Mouse (Mus musculus): ENCODE results near the gene Olfr601. TPM values are rescaled to one million over a fixed set of nuclear protein-coding genes. Genes with fewer than 3 reads are reported as not detected.

Gene Olfr601
- total and polyA plus RNA-seq, 3 experiments = not detected

DNA sequence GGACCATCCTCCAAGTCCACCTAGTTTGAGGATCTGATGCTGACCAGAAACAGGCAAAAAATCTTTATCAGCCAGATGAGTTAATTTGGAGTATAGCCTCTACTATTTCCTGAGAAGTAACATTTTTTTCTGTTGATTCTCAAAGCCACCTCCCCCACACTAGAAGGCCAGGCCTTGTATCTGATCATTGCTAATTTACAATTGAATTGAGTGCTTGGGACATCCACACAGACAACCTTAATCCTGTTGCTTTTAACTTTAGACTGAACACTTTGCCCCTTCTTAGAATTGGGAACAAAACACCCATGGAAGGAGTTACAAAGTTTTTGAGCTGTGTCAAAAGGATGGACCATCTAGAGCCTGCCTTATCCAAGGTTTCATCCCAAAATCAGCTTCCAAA lies 35.3 kb upstream of the Olfr601 start:
- Histone ChIP-seq H3K9ac (ENCODE audit: control insufficient read depth, low read depth, low read length, poor library complexity, severe bottlenecking) (no peak overlapping the region), H3K4me1 (ENCODE audit: control insufficient read depth in 1 of 2, insufficient read depth in 2 of 2, low read length in 2 of 2) (no peaks in the 10 kb centered on the region), H3K27ac (ENCODE audit: control insufficient read depth, low read depth, low read length) (no peak overlapping the region), H3K4me3 (ENCODE audit: control insufficient read depth in 1 of 2, insufficient read depth in 1 of 2, low read depth in 2 of 2, low read length in 2 of 2) (no peak overlapping the region), H3K79me2 (ENCODE audit: control insufficient read depth, insufficient read depth, low read length, poor library complexity) (no peaks in the 10 kb centered on the region), H3K36me3 (ENCODE audit: control insufficient read depth in 1 of 2, insufficient read depth in 2 of 2, low read length in 2 of 2) (no peaks in the 10 kb centered on the region), H3K27me3 (ENCODE audit: control insufficient read depth in 1 of 2, insufficient read depth in 2 of 2, low read length in 2 of 2) (no peaks in the 10 kb centered on the region), H3K9me3 (replicated peaks; ENCODE audit: insufficient read depth, low read length) (no peaks in the 10 kb centered on the region)
- TF ChIP-seq JUND (IDR thresholded peaks at IDR 0.05; ENCODE audit: low read depth, low read length) (no peak), POLR2AphosphoS5 (IDR thresholded peaks at IDR 0.05; ENCODE audit: borderline replicate concordance, low read depth, low read length) (no peak), NELFE (IDR thresholded peaks at IDR 0.05; ENCODE audit: low read depth, low read length) (no peak), SMC3 (IDR thresholded peaks at IDR 0.05; ENCODE audit: low read depth, low read length) (no peak), HCFC1 (IDR thresholded peaks at IDR 0.05; ENCODE audit: low read depth, low read length) (no peak), NRF1 (IDR thresholded peaks at IDR 0.05; ENCODE audit: insufficient read depth, low read depth, low read length, poor library complexity, severe bottlenecking) (no peak), CHD1 (IDR thresholded peaks at IDR 0.05; ENCODE audit: low read depth, low read length) (no peak), ETS1 (IDR thresholded peaks at IDR 0.05; ENCODE audit: low read depth, low read length) (no peak), TBP (IDR thresholded peaks at IDR 0.05; ENCODE audit: low read depth, low read length) (no peak), CHD2 (IDR thresholded peaks at IDR 0.05; ENCODE audit: low read length) (no peak), MYC (IDR thresholded peaks at IDR 0.05; ENCODE audit: low read depth, low read length) (no peak), MXI1 (IDR thresholded peaks at IDR 0.05; ENCODE audit: low read depth, low read length) (no peak), GATA1 (IDR thresholded peaks at IDR 0.05; ENCODE audit: low read depth, low read length) (no peak), USF2 (IDR thresholded peaks at IDR 0.05; ENCODE audit: borderline replicate concordance in 1 of 2, insufficient read depth in 1 of 2, low read depth in 1 of 2, low read length in 2 of 2) (no peak), TAL1 (IDR thresholded peaks at IDR 0.05; ENCODE audit: low read length) (no peak), EP300 (IDR thresholded peaks at IDR 0.05; ENCODE audit: low read depth in 1 of 2, low read length in 2 of 2) (no peak), MAX (IDR thresholded peaks at IDR 0.05; ENCODE audit: low read length) (no peak)
- no peak for DNase-seq (ENCODE audit: low read depth, low spot score)

DNA sequence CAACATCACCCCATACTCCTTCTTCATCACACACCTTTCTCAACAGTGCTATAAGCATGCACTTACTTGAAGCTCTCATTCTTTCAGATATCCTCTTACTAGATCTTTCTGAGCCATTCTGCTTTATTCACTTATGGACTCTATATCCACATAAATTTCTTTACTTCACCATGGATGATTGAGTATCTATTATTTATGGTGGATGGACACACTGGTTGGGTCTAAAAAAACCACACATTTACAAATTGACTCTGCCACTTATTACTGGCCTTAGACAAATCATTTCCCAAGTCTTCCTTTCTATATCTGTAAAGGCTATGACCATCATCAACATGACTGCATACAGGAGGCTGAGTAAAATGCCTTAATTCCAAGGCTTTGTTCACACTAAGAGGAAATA lies 23.6 kb upstream of the Olfr601 start, which contains the start of gene Olfr603:
TSS of gene Olfr603 (minus strand) at position 101 of the 400 bp plus-strand sequence.
- no peaks in the 10 kb centered on the region for H3K79me2 ChIP-seq (ENCODE audit: control insufficient read depth, insufficient read depth, low read length, poor library complexity)
- no peak for DNase-seq (ENCODE audit: low read depth, low spot score)
- no peaks in the 10 kb centered on the region for H3K9me3 ChIP-seq (replicated peaks; ENCODE audit: insufficient read depth, low read length)
- no peaks in the 10 kb centered on the region for H3K36me3 ChIP-seq (ENCODE audit: control insufficient read depth in 1 of 2, insufficient read depth in 2 of 2, low read length in 2 of 2)
- H3K27me3 ChIP-seq (ENCODE audit: control insufficient read depth in 1 of 2, insufficient read depth in 2 of 2, low read length in 2 of 2) = no peaks in the 10 kb centered on the region
- H3K4me1 ChIP-seq (ENCODE audit: control insufficient read depth in 1 of 2, insufficient read depth in 2 of 2, low read length in 2 of 2) = no peaks in the 10 kb centered on the region
- no peak within 1 kb of the TSS for H3K27ac ChIP-seq (ENCODE audit: control insufficient read depth, low read depth, low read length)
- no peak within 1 kb of the TSS for H3K4me3 ChIP-seq (ENCODE audit: control insufficient read depth in 1 of 2, insufficient read depth in 1 of 2, low read depth in 2 of 2, low read length in 2 of 2)
- H3K9ac ChIP-seq (ENCODE audit: control insufficient read depth, low read depth, low read length, poor library complexity, severe bottlenecking) = no peak within 1 kb of the TSS
- TF ChIP-seq RAD21 (IDR thresholded peaks at IDR 0.05; ENCODE audit: low read depth, low read length) = no peak
- no peak for TF ChIP-seq KAT2A (conservative IDR thresholded peaks at IDR 0.05; ENCODE audit: low read depth, low read length)
- TF ChIP-seq SMC3 (IDR thresholded peaks at IDR 0.05; ENCODE audit: low read depth, low read length) = no peak
- no peak for TF ChIP-seq MAFK (IDR thresholded peaks at IDR 0.05; ENCODE audit: borderline replicate concordance, low read depth, low read length)
- TF ChIP-seq ZMIZ1 (IDR thresholded peaks at IDR 0.05; ENCODE audit: low read depth, low read length) = no peak
- TF ChIP-seq TCF12 (IDR thresholded peaks at IDR 0.05; ENCODE audit: low read depth, low read length) = no peak
- TF ChIP-seq ETS1 (IDR thresholded peaks at IDR 0.05; ENCODE audit: low read depth, low read length) = no peak
- no peak for TF ChIP-seq USF2 (IDR thresholded peaks at IDR 0.05; ENCODE audit: borderline replicate concordance in 1 of 2, insufficient read depth in 1 of 2, low read depth in 1 of 2, low read length in 2 of 2)
- TF ChIP-seq MXI1 (IDR thresholded peaks at IDR 0.05; ENCODE audit: low read depth, low read length) = no peak
- no peak for TF ChIP-seq NRF1 (IDR thresholded peaks at IDR 0.05; ENCODE audit: insufficient read depth, low read depth, low read length, poor library complexity, severe bottlenecking)
- TF ChIP-seq CHD1 (IDR thresholded peaks at IDR 0.05; ENCODE audit: low read depth, low read length) = no peak
- no peak for TF ChIP-seq GATA1 (IDR thresholded peaks at IDR 0.05; ENCODE audit: low read depth, low read length)
- no peak for TF ChIP-seq MAZ (IDR thresholded peaks at IDR 0.05; ENCODE audit: low read depth, low read length)
- TF ChIP-seq BHLHE40 (IDR thresholded peaks at IDR 0.05; ENCODE audit: borderline replicate concordance, low read depth, low read length) = no peak
- TF ChIP-seq MYB (IDR thresholded peaks at IDR 0.05; ENCODE audit: low read depth, low read length) = no peak
